Mouse (Mus musculus): ENCODE results near the gene St7. TPM values are rescaled to one million over a fixed set of nuclear protein-coding genes. Genes with fewer than 3 reads are reported as not detected.

The St7 gene
- polyA plus RNA-seq, 1 experiment from 2014 or later: 32.9 TPM

DNA sequence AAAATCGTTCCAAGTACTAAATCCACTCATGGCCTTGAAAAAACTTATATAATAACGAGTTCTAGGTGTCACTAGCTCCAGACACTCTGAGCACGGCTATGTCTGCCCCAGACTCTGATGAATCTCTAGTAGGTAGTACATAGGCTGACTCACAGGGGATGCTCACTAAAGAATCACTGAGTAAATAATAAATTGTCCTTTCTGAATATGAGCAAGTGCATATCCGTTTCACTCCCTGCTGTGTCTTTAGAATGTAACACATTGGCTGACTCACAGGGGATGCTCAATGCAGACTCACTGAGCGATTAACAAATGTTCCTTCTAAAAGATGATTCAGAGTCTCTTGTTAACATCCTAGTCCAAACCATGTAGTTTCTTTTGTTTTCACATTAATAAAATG is 285.6 kb downstream of the St7 start:
- no peaks in the 10 kb centered on the region for H3K9me3 ChIP-seq (ENCODE audit: control insufficient read depth, low read length)
- no peaks in the 10 kb centered on the region for H3K4me1 ChIP-seq (replicated peaks; ENCODE audit: control insufficient read depth, insufficient read depth, low read length)
- DNase-seq (ENCODE audit: low spot score): no peak
- no peaks in the 10 kb centered on the region for H3K36me3 ChIP-seq (ENCODE audit: control insufficient read depth, insufficient read depth, low read length)
- no peak overlapping the region for H3K9ac ChIP-seq (ENCODE audit: low read length)
- H3K27ac ChIP-seq (ENCODE audit: low read depth, low read length): no peak overlapping the region
- no peak overlapping the region for H3K4me2 ChIP-seq (ENCODE audit: low read depth, low read length, severe bottlenecking)
- no peaks in the 10 kb centered on the region for H3K27me3 ChIP-seq (ENCODE audit: control insufficient read depth, insufficient read depth, low read length)
- no peak overlapping the region for H3K4me3 ChIP-seq (ENCODE audit: low read depth, low read length)
- ATAC-seq (replicated peaks; ENCODE audit: low FRiP score): no peak
- WGBS: 81% methylated on average over 5 of the region's 5 CpGs

DNA sequence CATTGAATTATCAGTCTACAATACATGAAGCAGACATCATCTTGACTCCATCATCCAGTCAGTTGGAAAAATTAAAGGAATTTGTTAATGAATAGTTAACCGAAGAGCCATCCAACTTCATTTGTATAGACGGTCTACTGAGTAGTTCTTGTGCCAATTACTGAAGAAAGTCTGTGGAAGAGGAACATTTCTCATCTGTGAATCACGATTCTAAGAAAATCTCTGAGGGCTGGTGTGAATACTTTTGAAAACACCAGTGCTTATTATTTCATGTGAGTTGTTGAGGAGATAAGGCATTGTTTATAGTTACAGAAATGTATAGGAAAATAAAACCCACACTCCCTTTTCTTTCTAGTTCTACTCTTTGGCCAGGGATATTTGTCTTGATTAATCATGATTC is 286.1 kb downstream of the St7 start:
- Histone ChIP-seq H3K4me1 (replicated peaks; ENCODE audit: control insufficient read depth, insufficient read depth, low read length) (no peaks in the 10 kb centered on the region), H3K9me3 (ENCODE audit: control insufficient read depth, low read length) (no peaks in the 10 kb centered on the region), H3K27me3 (ENCODE audit: control insufficient read depth, insufficient read depth, low read length) (no peaks in the 10 kb centered on the region), H3K4me3 (ENCODE audit: low read depth, low read length) (no peak overlapping the region), H3K36me3 (ENCODE audit: control insufficient read depth, insufficient read depth, low read length) (no peaks in the 10 kb centered on the region), H3K27ac (ENCODE audit: low read depth, low read length) (no peak overlapping the region), H3K9ac (ENCODE audit: low read length) (no peak overlapping the region), H3K4me2 (ENCODE audit: low read depth, low read length, severe bottlenecking) (no peak overlapping the region)
- no peak for ATAC-seq (replicated peaks; ENCODE audit: low FRiP score)
- WGBS: 87% methylated on average over 3 of the region's 3 CpGs
- DNase-seq (ENCODE audit: low spot score): no peak

DNA sequence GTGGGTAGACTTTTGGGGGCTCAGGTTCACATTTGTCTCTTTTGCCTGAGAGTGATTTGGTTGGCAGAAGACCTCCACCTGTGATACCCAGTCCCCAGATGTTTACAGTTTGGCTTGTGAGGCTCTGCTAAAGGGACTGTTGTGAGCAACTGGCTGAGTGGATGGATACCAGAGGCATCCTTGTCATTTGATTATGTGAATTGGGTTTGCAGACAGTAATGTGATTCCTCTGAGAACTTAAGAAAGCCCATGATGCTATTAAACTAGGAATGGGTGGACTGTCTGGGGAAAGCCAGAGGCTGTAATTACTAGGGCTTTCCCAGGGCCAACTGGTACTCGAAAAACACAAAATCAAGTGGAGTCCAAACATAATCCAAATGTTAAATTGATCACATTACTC is 286.6 kb downstream of the St7 start:
- 83% methylated on average over 1 of the region's 1 CpGs for WGBS
- Histone ChIP-seq H3K36me3 (ENCODE audit: control insufficient read depth, insufficient read depth, low read length) (no peaks in the 10 kb centered on the region), H3K27me3 (ENCODE audit: control insufficient read depth, insufficient read depth, low read length) (no peaks in the 10 kb centered on the region), H3K4me1 (replicated peaks; ENCODE audit: control insufficient read depth, insufficient read depth, low read length) (no peaks in the 10 kb centered on the region), H3K9me3 (ENCODE audit: control insufficient read depth, low read length) (no peaks in the 10 kb centered on the region), H3K4me2 (ENCODE audit: low read depth, low read length, severe bottlenecking) (no peak overlapping the region), H3K4me3 (ENCODE audit: low read depth, low read length) (no peak overlapping the region), H3K9ac (ENCODE audit: low read length) (no peak overlapping the region), H3K27ac (ENCODE audit: low read depth, low read length) (no peak overlapping the region)
- DNase-seq (ENCODE audit: low spot score) (no peak), ATAC-seq (replicated peaks; ENCODE audit: low FRiP score) (no peak)

DNA sequence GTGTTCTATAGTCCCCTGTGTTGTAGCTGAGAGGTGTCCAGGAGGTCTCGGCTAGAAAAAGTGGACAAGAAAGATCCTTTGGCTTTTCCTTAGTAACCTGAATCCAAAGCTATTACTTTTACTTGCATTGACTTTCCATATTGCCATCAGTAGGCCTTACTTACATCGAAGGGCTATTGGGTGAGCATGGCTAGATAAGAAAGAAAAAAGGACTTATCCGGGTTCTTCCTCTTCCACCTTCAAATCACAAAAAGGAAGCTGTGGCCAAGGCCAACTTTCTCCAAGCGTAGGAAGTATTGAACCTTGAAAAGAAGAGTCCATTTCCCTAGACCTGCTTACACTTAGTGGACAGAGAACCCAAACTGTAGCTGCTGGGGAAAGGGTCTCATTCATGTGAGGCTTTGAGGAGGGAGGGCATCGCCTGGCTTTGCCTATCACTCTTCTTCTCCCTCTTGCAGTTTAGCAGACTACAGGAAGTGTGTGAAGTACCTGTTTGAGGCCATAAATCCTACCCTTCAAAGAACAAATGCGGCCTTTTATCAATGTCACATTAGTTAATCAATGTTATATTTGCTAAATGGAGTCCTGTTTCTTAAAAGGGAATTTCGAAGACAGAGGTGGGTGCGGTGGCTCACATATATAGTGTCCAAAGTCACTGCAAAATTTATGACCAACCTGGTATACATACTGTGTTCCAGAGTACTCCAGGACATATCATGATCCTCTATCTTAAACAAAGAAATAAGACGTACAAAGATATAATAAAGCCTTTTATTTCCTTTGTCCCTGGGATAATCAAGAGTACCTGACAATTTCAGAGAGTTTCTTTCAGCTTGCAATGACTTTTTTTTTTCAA is 297.7 kb downstream of the St7 start:
- DNase-seq (ENCODE audit: low spot score) (no peak), ATAC-seq (replicated peaks; ENCODE audit: low FRiP score) (no peak)
- H3K9me3 ChIP-seq (ENCODE audit: control insufficient read depth, low read length): no peaks in the 10 kb centered on the region
- H3K9ac ChIP-seq (ENCODE audit: low read length): no peak overlapping the region
- no peak overlapping the region for H3K4me2 ChIP-seq (ENCODE audit: low read depth, low read length, severe bottlenecking)
- peaks cover 2% of the 10 kb centered on the region; the same call in 1 of the 2 replicates for H3K4me1 ChIP-seq (replicated peaks; ENCODE audit: control insufficient read depth, insufficient read depth, low read length)
- H3K27me3 ChIP-seq (ENCODE audit: control insufficient read depth, insufficient read depth, low read length): 0 out of 2 replicates have a peak, but pooled peaks cover 2% of the 10 kb centered on the region
- no peaks in the 10 kb centered on the region for H3K36me3 ChIP-seq (ENCODE audit: control insufficient read depth, insufficient read depth, low read length)
- H3K27ac ChIP-seq (ENCODE audit: low read depth, low read length): no peak overlapping the region
- 91% methylated on average over 9 of the region's 9 CpGs for WGBS
- H3K4me3 ChIP-seq (ENCODE audit: low read depth, low read length): no peak overlapping the region

DNA sequence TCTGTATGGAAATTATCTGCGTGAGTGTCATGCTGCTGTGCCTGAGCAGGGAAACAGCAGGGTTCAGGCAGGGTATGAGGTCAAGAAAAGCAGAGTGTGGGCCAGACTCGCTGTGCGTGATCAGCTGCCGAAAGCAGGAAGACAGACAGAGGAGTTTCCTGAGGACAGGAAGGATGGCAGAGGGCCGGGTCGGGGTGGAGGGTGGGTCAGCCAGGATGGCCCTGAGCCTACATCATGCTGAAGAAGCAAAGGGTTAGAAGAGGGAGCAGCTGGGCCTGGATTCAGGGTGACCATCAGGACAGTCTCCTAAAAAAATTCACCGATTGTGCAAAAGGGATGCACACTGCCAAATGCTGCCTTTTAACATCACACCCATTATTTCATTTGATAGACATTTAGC is 298.9 kb downstream of the St7 start:
- Histone ChIP-seq H3K9me3 (ENCODE audit: control insufficient read depth, low read length) (no peaks in the 10 kb centered on the region), H3K36me3 (ENCODE audit: control insufficient read depth, insufficient read depth, low read length) (no peaks in the 10 kb centered on the region), H3K9ac (ENCODE audit: low read length) (no peak overlapping the region), H3K27me3 (ENCODE audit: control insufficient read depth, insufficient read depth, low read length) (0 out of 2 replicates have a peak, but pooled peaks cover 2% of the 10 kb centered on the region), H3K4me3 (ENCODE audit: low read depth, low read length) (no peak overlapping the region), H3K4me1 (replicated peaks; ENCODE audit: control insufficient read depth, insufficient read depth, low read length) (peaks cover 2% of the 10 kb centered on the region; the same call in 1 of the 2 replicates), H3K4me2 (ENCODE audit: low read depth, low read length, severe bottlenecking) (no peak overlapping the region), H3K27ac (ENCODE audit: low read depth, low read length) (no peak overlapping the region)
- no peak for ATAC-seq (replicated peaks; ENCODE audit: low FRiP score)
- WGBS: 75% methylated on average over 7 of the region's 7 CpGs
- DNase-seq (ENCODE audit: low spot score): no peak

Other genes with a start within 250 kb of the St7 start
- gene Met, start 229.1 kb upstream of the St7 start, polyA plus RNA-seq (2014; fragmentation: Nextera tagmentation; extraction: Ambion mirVana): 0.92 and 1.1 TPM in 2 replicates
- gene Capza2, start 56.7 kb upstream of the St7 start, polyA plus RNA-seq (2014; fragmentation: Nextera tagmentation; extraction: Ambion mirVana): 242 and 251 TPM in 2 replicates